Mouse (Mus musculus): ENCODE measurements around the gene Ceacam1. TPM values are rescaled to one million over a fixed set of nuclear protein-coding genes. Genes with fewer than 3 reads are reported as not detected.
"Not testable (repeated sequence)": the region's sequence is repeated elsewhere in the genome, so short reads cannot be mapped to it uniquely, and the experiment has no call there.

Ceacam1 gene
- polyA plus RNA-seq (2014; fragmentation: Nextera tagmentation; extraction: Ambion mirVana), result 0.74 and 1.4 TPM in 2 replicates

- H3K4me2 ChIP-seq (replicated peaks; ENCODE audit: low read depth, low read length); H3K9me3 ChIP-seq (ENCODE audit: control insufficient read depth, low read length); H3K27me3 ChIP-seq (ENCODE audit: control insufficient read depth, insufficient read depth, low read length); H3K4me1 ChIP-seq (replicated peaks; ENCODE audit: control insufficient read depth, insufficient read depth, low read length); H3K4me3 ChIP-seq (ENCODE audit: low read depth, low read length); ATAC-seq (ENCODE audit: low FRiP score); H3K9ac ChIP-seq (ENCODE audit: low read depth, low read length); H3K27ac ChIP-seq (ENCODE audit: low read depth, low read length); H3K36me3 ChIP-seq (ENCODE audit: control insufficient read depth, insufficient read depth, low read length): not testable (repeated sequence)
- peak; percentile 25 for DNase-seq (ENCODE audit: low spot score)
- WGBS, result 45% methylated on average over 5 of the region's 5 CpGs
These were observed at the start of gene Ceacam1 for GRCm38 (mm10) chr7:25477091-25477751. Gene Ceacam1 (minus strand): TSS chr7:25477603.

GRCm38 (mm10) chr7:25516070-25516777 lies 38.8 kb upstream of the Ceacam1 start:
- not testable (repeated sequence) for DNase-seq (ENCODE audit: low spot score); H3K9ac ChIP-seq (ENCODE audit: low read depth, low read length); H3K36me3 ChIP-seq (ENCODE audit: control insufficient read depth, insufficient read depth, low read length); H3K4me3 ChIP-seq (ENCODE audit: low read depth, low read length); H3K27ac ChIP-seq (ENCODE audit: low read depth, low read length); H3K9me3 ChIP-seq (ENCODE audit: control insufficient read depth, low read length); H3K4me1 ChIP-seq (replicated peaks; ENCODE audit: control insufficient read depth, insufficient read depth, low read length); H3K27me3 ChIP-seq (ENCODE audit: control insufficient read depth, insufficient read depth, low read length); ATAC-seq (ENCODE audit: low FRiP score); H3K4me2 ChIP-seq (replicated peaks; ENCODE audit: low read depth, low read length)
- 90% methylated on average over 2 of the region's 5 CpGs for WGBS

- H3K4me1 ChIP-seq (replicated peaks; ENCODE audit: control insufficient read depth, insufficient read depth, low read length); H3K27me3 ChIP-seq (ENCODE audit: control insufficient read depth, insufficient read depth, low read length); DNase-seq (ENCODE audit: low spot score); H3K36me3 ChIP-seq (ENCODE audit: control insufficient read depth, insufficient read depth, low read length); ATAC-seq (ENCODE audit: low FRiP score); H3K4me3 ChIP-seq (ENCODE audit: low read depth, low read length); H3K9me3 ChIP-seq (ENCODE audit: control insufficient read depth, low read length); H3K27ac ChIP-seq (ENCODE audit: low read depth, low read length); H3K4me2 ChIP-seq (replicated peaks; ENCODE audit: low read depth, low read length); H3K9ac ChIP-seq (ENCODE audit: low read depth, low read length): not testable (repeated sequence)
- 73% methylated on average over 1 of the region's 1 CpGs for WGBS
These were observed 38.3 kb upstream of the Ceacam1 start for GRCm38 (mm10) chr7:25515667-25516066.

- ATAC-seq (ENCODE audit: low FRiP score) (no peak), DNase-seq (ENCODE audit: low spot score) (no peak)
- H3K4me3 ChIP-seq (ENCODE audit: low read depth, low read length), result no peak overlapping the region
- H3K27ac ChIP-seq (ENCODE audit: low read depth, low read length), result no peak overlapping the region
- H3K4me1 ChIP-seq (replicated peaks; ENCODE audit: control insufficient read depth, insufficient read depth, low read length), result no peaks in the 10 kb centered on the region
- no peaks in the 10 kb centered on the region for H3K27me3 ChIP-seq (ENCODE audit: control insufficient read depth, insufficient read depth, low read length)
- no peak overlapping the region for H3K4me2 ChIP-seq (replicated peaks; ENCODE audit: low read depth, low read length)
- 69% methylated on average over 3 of the region's 3 CpGs for WGBS
- no peaks in the 10 kb centered on the region for H3K36me3 ChIP-seq (ENCODE audit: control insufficient read depth, insufficient read depth, low read length)
- H3K9me3 ChIP-seq (ENCODE audit: control insufficient read depth, low read length), result no peaks in the 10 kb centered on the region
- H3K9ac ChIP-seq (ENCODE audit: low read depth, low read length), result no peak overlapping the region
These were observed 32.5 kb upstream of the Ceacam1 start for GRCm38 (mm10) chr7:25509925-25510324.

- no peak overlapping the region for H3K9ac ChIP-seq (ENCODE audit: low read depth, low read length)
- H3K4me1 ChIP-seq (replicated peaks; ENCODE audit: control insufficient read depth, insufficient read depth, low read length), result no peaks in the 10 kb centered on the region
- ATAC-seq (ENCODE audit: low FRiP score) (no peak), DNase-seq (ENCODE audit: low spot score) (no peak)
- H3K4me2 ChIP-seq (replicated peaks; ENCODE audit: low read depth, low read length), result no peak overlapping the region
- H3K36me3 ChIP-seq (ENCODE audit: control insufficient read depth, insufficient read depth, low read length), result no peaks in the 10 kb centered on the region
- H3K4me3 ChIP-seq (ENCODE audit: low read depth, low read length), result no peak overlapping the region
- H3K9me3 ChIP-seq (ENCODE audit: control insufficient read depth, low read length), result no peaks in the 10 kb centered on the region
- 90% methylated on average over 1 of the region's 1 CpGs for WGBS
- H3K27me3 ChIP-seq (ENCODE audit: control insufficient read depth, insufficient read depth, low read length), result no peaks in the 10 kb centered on the region
- H3K27ac ChIP-seq (ENCODE audit: low read depth, low read length), result no peak overlapping the region
These were observed 17.2 kb upstream of the Ceacam1 start for GRCm38 (mm10) chr7:25494649-25495048.

GRCm38 (mm10) chr7:25490698-25491097 lies 13.3 kb upstream of the Ceacam1 start:
- H3K4me2 ChIP-seq (replicated peaks; ENCODE audit: low read depth, low read length); DNase-seq (ENCODE audit: low spot score); H3K9ac ChIP-seq (ENCODE audit: low read depth, low read length); H3K36me3 ChIP-seq (ENCODE audit: control insufficient read depth, insufficient read depth, low read length); H3K9me3 ChIP-seq (ENCODE audit: control insufficient read depth, low read length); H3K27ac ChIP-seq (ENCODE audit: low read depth, low read length); ATAC-seq (ENCODE audit: low FRiP score); H3K4me3 ChIP-seq (ENCODE audit: low read depth, low read length); H3K4me1 ChIP-seq (replicated peaks; ENCODE audit: control insufficient read depth, insufficient read depth, low read length); H3K27me3 ChIP-seq (ENCODE audit: control insufficient read depth, insufficient read depth, low read length): not testable (repeated sequence)
- WGBS, result no CpG with 5 or more reads among the region's 1 CpGs

GRCm38 (mm10) chr7:25489382-25489781 lies 12.0 kb upstream of the Ceacam1 start:
- not testable (repeated sequence) for DNase-seq (ENCODE audit: low spot score); H3K27ac ChIP-seq (ENCODE audit: low read depth, low read length); H3K4me1 ChIP-seq (replicated peaks; ENCODE audit: control insufficient read depth, insufficient read depth, low read length); H3K9ac ChIP-seq (ENCODE audit: low read depth, low read length); H3K9me3 ChIP-seq (ENCODE audit: control insufficient read depth, low read length); H3K4me2 ChIP-seq (replicated peaks; ENCODE audit: low read depth, low read length); H3K36me3 ChIP-seq (ENCODE audit: control insufficient read depth, insufficient read depth, low read length); ATAC-seq (ENCODE audit: low FRiP score); H3K4me3 ChIP-seq (ENCODE audit: low read depth, low read length); H3K27me3 ChIP-seq (ENCODE audit: control insufficient read depth, insufficient read depth, low read length)
- WGBS, result 94% methylated on average over 3 of the region's 3 CpGs

- Histone ChIP-seq H3K27ac (ENCODE audit: low read depth, low read length) (no peak overlapping the region), H3K9me3 (ENCODE audit: control insufficient read depth, low read length) (no peaks in the 10 kb centered on the region), H3K4me2 (replicated peaks; ENCODE audit: low read depth, low read length) (no peak overlapping the region), H3K36me3 (ENCODE audit: control insufficient read depth, insufficient read depth, low read length) (no peaks in the 10 kb centered on the region), H3K27me3 (ENCODE audit: control insufficient read depth, insufficient read depth, low read length) (no peaks in the 10 kb centered on the region), H3K4me3 (ENCODE audit: low read depth, low read length) (no peak overlapping the region), H3K4me1 (replicated peaks; ENCODE audit: control insufficient read depth, insufficient read depth, low read length) (no peaks in the 10 kb centered on the region), H3K9ac (ENCODE audit: low read depth, low read length) (no peak overlapping the region)
- no peak for DNase-seq (ENCODE audit: low spot score)
- ATAC-seq (ENCODE audit: low FRiP score), result no peak
- WGBS, result 14% methylated on average over 1 of the region's 1 CpGs
These were observed 8.8 kb upstream of the Ceacam1 start for GRCm38 (mm10) chr7:25486186-25486585.

GRCm38 (mm10) chr7:25485061-25485460 lies 7.7 kb upstream of the Ceacam1 start:
- Histone ChIP-seq H3K27me3 (ENCODE audit: control insufficient read depth, insufficient read depth, low read length) (no peaks in the 10 kb centered on the region), H3K27ac (ENCODE audit: low read depth, low read length) (no peak overlapping the region), H3K9ac (ENCODE audit: low read depth, low read length) (no peak overlapping the region), H3K4me2 (replicated peaks; ENCODE audit: low read depth, low read length) (no peak overlapping the region), H3K4me3 (ENCODE audit: low read depth, low read length) (no peak overlapping the region), H3K36me3 (ENCODE audit: control insufficient read depth, insufficient read depth, low read length) (no peaks in the 10 kb centered on the region), H3K9me3 (ENCODE audit: control insufficient read depth, low read length) (no peaks in the 10 kb centered on the region), H3K4me1 (replicated peaks; ENCODE audit: control insufficient read depth, insufficient read depth, low read length) (no peaks in the 10 kb centered on the region)
- ATAC-seq (ENCODE audit: low FRiP score) (no peak), DNase-seq (ENCODE audit: low spot score) (no peak)
- WGBS, result 78% methylated on average over 5 of the region's 5 CpGs

Data from hindbrain, embryonic 11.5 days (tissue).